Mouse (Mus musculus) forebrain, embryonic 11.5 days (tissue): ENCODE data around the gene Aldh6a1. TPM values are rescaled to one million over a fixed set of nuclear protein-coding genes. Genes with fewer than 3 reads are reported as not detected.

Experiments
- polyA plus RNA-seq: library from polyadenylated mRNA; unstranded; fragments of >200 nt; fragmentation: Nextera tagmentation; extraction: Ambion mirVana; gene quantifications from 2 replicates; pipeline ENCODE4 v1.2.1, GENCODE M21; 2014

Aldh6a1 gene
- polyA plus RNA-seq, 1 experiment from 2014 or later: 21.0 TPM

Other genes starting within 250 kb of the Aldh6a1 start
- gene Elmsan1, start 232.1 kb downstream of the Aldh6a1 start, polyA plus RNA-seq: 7.6 and 9.6 TPM in 2 replicates
- gene Ptgr2, start 165.8 kb downstream of the Aldh6a1 start, polyA plus RNA-seq: 13.8 and 14.3 TPM in 2 replicates
- gene Zfp410, start 134.2 kb downstream of the Aldh6a1 start, polyA plus RNA-seq: 121 and 129 TPM in 2 replicates
- 40.3 and 46.2 TPM in 2 replicates for gene Coq6, start 89.3 kb downstream of the Aldh6a1 start, polyA plus RNA-seq
- gene Fam161b, start 89.2 kb downstream of the Aldh6a1 start, polyA plus RNA-seq: 8.0 and 8.3 TPM in 2 replicates
- gene Entpd5, start 42.0 kb downstream of the Aldh6a1 start, polyA plus RNA-seq: 11.9 and 12.3 TPM in 2 replicates
- 1.5 and 2.1 TPM in 2 replicates for gene Bbof1, start 41.9 kb downstream of the Aldh6a1 start, polyA plus RNA-seq
- gene Rnf113a2, start 33.8 kb downstream of the Aldh6a1 start, polyA plus RNA-seq: 23.9 and 29.2 TPM in 2 replicates
- 36.5 and 38.6 TPM in 2 replicates for gene Lin52, start 418 bp upstream of the Aldh6a1 start, polyA plus RNA-seq
- gene Vsx2, start 118.8 kb upstream of the Aldh6a1 start, polyA plus RNA-seq: not detected in 2 replicates
- 12.1 and 14.2 TPM in 2 replicates for gene Abcd4, start 166.4 kb upstream of the Aldh6a1 start, polyA plus RNA-seq
- not detected in 2 replicates for gene Vrtn, start 190.0 kb upstream of the Aldh6a1 start, polyA plus RNA-seq
- 0.20 and 0.23 TPM in 2 replicates for gene Syndig1l, start 247.8 kb upstream of the Aldh6a1 start, polyA plus RNA-seq